Mouse (Mus musculus) regulatory T cell (primary cell): ENCODE data around the gene Car6.

ENCODE experiments used
- in situ Hi-C: fragments of 300-600 bp; cut with MboI, MseI; formaldehyde crosslinking; loops from one replicate; pipeline ENCODE4 v1.15.1; 2025; ENCODE audit warnings: high pct_unique_total_duplicates

The Car6 gene

DNA sequence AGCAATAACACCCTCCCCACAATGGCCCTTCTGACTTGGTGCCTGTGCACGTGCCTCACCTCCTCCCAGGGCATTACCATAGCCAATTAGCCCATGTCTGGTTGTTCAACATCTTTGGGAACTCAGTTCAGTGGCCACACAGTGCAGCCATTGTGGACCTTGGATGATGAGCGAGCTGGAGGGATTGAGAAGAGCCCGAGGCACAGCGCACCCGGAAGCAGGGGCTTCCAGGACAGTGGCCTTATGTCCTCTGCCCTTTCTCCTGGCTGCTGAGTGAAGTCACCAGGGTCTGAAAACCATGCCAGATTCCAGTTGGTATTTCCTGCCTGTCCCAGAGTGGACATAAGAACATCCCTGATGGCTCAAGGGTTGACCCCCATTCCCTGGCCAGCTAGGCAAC lies at the start of gene Car6:
Car6 (minus strand) TSS at position 101 of the 400 bp plus-strand sequence.
- in situ Hi-C loops, result loop anchor here (25.0 kb wide), 1 partner anchor 1889 kb away; no protein-coding TSS in a partner anchor

DNA sequence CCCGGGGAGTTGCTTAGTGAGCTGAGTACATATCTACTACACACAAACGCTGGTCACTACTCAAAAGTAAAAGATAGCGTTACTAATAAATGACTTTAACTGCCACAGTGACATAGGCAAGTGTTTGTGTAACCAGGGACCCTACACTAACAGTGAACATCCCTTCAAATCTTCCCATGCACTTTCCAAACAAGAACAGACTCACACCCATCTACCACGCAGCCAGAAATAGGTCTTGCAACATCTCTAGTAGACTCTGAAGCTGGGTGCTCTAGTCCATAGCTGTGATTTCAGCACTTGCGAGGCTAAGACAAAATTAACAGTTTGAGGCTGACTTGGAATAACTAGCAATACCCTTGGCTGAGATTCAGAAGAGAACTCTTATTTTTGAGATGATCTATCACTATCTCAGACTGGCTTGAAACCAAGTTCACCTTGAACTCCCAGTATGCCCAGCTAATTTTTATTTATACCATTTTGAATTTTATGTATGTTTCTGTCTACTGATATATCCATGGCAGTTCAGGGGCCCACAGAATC lies 48.7 kb upstream of the Car6 start:
- in situ Hi-C loops, result no loop called here

DNA sequence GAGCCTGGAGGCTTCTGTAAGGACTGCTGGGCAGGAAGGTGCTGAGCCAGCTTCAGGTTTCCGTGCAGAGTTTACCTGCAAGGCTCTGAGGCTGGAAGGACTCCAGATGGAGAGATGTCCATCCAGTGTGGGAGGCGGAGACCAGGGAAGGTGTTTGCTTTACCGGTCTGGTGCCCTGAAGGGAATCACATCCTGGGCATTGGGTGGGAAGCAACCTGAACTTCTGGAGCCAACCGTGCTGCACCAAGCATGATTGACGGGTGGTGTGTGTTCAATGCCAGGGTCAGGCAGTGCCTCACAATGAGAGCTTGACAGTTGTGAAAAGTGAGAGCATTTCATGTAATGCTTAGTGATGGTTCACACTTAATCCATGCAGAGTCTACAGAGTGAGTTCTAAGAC lies 47.8 kb upstream of the Car6 start:
- in situ Hi-C loops, result no loop called here

DNA sequence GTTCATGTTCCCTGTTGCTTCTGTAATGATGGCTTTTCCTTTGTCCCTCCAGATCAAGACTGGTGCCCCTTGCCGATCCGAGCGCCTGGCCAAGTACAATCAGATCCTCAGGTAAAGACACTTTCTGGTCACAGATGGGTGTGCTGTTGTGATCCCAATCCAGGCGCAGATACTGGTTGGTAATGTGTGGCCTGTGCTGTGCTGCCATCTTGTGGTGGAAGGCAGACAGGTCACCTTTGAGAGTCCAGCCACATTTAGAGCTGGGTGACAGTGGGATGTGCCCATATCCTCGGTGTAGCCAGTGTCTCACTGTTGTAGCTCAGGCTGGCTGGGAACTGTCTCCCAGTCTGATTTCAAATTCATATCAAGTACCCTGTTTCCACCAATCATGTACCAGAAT lies 46.9 kb upstream of the Car6 start:
- in situ Hi-C loops, result no loop called here

DNA sequence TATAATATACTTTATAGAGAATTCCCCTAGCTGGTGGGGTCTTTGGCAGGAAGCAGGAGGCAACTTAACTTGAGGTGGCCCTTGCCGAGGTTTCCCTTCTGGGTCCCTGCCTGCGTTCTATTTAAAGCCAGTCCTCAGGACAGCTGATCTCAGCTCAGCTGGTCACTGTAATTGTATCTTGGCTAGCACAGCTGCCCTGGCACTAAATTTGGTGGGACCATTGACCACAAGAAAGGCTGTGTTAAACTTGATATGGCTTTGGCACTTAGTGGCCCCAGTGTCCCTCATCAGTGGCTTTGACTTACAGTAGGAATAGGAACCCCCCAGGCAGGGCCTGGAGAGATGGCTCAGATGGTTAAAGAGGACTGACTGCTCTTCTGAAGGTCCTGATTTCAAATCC lies 44.7 kb upstream of the Car6 start:
- in situ Hi-C loops, result no loop called here

DNA sequence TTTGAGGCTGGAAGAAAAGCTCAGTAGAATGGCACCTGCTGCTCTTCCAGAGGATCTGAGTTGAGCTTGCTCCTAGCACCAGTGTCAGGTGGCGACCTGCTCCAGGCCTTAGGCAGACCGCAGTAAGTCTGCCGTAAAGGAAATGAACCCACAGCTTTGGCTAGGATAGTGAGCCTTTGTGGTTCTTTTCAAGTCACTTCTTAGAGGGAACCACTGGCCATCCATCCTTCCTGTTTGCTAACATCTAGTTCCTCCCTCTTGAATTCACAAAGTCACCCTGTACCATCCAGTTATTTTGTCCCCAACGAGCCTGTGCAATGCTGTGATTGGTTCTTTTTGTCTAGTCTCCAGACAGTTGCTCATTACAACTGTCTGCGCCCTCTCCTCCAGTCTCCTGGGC lies 41.6 kb upstream of the Car6 start:
- in situ Hi-C loops, result no loop called here

DNA sequence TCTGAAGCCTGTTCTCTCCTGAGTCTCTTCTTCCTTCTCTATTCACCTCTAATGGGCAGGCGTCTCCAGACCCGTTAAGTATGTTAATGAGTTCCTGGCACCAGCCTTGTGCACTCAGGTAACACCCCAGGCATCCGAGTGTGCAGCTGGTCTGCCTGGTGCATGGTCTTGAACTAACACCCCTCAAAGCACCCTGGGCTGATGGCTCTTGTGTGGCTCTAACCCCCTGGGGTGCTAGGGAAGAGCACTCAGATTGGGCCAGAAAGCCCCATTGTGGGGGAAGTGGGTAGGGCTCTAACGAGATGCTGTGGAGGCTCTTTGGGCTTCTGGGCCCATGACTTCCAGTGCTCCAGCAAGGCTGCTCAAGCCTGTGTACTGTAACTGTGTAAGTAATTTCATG lies 40.6 kb upstream of the Car6 start:
- in situ Hi-C loops, result no loop called here

DNA sequence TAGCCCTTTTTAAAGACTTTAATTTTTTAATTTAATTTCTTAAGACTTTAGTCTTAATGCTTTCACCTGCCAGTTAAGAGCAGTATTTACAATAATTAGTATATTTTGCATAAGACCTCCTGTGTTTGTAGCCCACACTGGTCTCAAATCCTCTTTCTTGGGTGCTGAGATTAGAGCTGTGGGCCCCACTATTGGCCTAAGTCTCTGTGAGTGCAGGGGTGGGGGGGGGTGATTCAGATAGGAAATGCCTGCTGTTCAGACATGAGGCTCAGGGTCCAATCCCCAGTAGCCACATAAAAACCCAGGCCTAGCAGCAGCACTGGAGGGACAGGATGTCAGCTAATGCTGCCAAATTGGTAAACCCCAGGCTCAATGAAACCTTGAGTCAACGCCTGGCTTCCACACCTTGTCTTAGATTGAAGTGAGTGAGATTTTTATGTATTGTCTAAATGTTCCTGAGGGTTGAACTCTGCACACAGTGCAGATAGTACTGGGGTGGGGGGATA lies 39.3 kb upstream of the Car6 start:
- in situ Hi-C loops, result no loop called here

DNA sequence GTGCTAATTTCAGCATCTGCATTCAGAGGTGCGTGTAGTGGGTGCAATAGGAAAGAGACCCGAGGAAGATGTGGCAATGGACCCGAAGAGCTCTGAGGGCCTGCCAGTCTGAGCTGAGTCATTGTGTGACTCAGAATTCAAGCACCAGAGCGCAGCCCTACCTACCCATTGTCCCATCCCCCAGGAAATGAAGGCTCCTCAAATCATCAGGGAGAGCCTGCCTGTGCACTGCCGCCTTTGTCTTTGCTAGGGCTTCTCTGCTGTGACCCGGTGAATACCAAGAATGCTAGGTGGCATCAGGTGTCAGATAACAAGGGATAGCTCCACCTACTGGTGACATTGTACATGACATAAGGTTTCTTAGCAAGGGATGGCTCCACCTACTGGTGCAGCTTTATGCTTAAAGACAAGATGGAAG lies 38.8 kb upstream of the Car6 start:
- in situ Hi-C loops, result no loop called here

DNA sequence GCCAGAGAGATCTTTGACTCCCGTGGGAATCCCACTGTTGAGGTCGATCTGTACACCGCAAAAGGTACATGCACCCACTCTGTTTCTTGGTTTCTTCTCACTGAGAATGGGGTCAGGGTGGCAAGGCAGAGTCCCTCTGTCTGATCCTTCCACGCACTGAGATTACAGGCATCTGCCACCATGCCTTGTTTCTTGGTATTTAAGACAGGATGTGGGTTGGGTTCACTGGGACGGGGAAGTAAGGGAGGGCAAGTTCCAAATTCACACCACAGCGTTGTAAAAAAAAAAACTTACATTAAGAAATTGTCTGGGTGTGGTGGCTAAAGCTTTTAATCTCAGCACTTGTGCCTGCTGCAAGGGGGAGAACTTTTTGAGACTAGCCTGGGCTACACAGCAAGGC lies 38.4 kb upstream of the Car6 start:
- in situ Hi-C loops, result no loop called here

DNA sequence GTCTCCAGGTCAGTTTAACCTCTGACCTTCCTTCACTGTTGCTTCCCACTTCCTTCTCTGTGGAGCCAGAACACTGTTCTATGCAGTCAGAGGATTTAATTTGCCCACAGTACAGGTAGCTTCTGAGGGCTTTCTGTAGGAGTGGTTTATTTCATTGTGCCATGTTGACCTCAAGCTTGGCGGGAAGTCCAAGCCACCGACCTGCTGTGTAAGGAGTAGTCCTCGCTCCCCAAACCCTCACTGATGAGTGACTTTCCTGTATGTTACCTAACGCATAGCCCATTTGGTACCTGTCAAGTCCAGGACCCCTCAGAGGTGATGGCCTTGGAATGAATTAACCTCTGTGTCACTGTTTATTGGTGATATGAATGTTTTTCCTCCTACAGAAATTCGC lies 38.0 kb upstream of the Car6 start:
- in situ Hi-C loops, result no loop called here

DNA sequence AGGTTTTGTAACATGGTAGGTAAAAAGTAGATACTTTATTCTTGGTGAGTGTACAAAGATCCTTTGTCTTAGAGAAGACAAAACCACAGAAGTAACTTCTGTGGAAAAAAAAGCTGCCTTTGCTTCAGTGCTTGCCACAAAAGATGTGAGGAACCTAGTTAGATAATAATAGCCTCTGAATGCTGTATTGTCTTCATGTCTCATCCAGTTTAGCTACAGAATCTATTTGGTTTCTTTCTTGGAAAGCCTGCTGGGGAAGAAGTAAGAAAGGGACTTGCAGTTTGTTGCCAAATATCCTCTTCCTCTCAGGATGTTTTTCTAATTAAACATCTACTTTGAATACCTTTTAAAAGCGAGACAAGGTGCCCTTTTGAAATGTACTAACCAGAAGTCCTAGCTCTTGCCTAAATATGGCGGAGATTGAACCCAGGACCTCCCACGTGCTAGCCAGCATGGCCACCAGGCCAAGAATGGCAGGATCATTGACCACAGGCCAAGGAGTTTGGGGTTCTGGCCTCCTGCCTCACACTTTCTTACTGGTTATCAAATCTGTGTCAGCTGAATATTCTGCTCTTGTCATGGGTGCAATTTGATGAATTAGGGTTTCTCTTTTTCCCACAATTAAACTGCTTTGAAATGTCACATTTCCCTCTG lies 37.4 kb upstream of the Car6 start:
- in situ Hi-C loops, result no loop called here

DNA sequence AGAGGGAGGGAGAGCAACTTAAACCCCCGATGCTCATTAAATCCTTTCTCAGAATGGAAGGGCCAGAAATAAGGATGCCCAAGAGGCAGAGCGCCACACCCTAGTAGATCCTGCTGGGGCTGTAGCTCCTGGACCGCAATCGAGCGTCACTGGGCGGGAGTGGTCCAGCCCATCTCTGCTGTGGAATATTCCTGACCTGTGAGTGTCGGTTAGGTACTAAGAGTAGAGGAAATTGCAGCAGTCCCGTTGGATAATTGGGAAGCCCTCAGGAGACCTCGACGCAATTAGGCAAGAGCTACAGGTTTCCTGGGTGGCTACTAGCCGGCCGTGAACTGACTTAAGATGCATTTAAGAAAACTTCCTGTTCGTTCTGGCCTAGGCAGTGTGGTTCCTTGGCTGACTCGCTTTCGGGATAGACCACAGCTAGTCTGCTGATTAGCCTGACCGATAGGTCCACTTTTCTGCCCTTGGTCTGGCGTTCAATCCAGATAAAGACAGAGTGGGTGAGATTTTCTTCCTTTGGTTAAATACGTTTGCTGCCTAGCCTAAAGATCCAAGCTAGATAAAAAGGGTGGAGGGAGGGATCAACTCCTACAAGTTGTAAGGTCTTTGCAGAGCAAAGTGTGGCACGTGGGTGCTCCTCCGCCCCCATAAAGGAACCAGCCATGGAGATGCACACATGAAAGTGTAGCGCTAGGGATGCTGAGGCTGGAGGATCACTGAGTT lies 36.7 kb upstream of the Car6 start:
- in situ Hi-C loops, result no loop called here

DNA sequence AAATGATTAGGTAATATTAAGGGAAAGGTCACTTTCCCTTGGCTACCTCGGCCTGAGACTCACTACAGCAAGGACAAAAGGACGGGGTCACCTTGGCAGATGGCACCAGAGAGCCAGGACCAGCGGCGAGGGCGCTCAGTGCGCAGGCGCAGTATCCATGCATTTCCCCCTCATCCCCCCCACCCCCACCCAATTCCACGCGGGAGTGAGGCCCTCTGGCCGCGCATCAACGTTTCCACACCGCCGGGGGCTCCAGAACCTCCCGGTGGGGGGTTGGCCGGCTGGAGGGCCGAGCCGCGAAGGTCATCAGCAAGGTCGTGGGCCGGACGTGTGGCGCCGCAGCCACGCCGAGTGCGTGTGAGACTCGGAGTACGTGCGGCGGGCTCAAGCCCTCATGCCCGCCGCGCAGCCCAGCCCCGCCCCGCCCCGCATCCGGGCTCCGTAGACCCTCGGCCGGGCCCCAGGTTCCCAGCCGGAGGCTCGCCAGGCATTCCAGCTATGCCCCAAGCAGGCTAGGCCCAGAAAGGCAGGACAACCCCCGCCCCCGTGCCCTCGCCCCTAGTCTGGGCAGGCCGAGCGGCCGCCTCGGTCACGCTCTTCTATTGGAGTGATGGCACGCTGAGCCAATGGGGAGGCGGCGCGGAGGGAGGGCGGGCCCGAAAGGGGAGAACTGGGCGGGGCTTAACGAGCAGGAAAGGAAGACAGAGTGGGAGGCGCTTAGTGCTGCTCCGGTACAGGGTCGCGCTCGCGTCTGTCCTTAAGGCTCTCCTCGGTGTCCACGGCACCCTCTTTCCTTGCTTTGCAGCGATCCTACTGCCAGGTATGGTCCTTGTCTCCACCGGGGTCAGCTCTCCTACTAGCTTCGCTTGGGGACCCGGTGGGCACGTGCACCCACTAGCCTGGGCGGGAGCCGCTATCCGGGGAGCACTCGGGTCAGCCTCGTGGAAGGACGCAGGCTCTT lies 35.7 kb upstream of the Car6 start, which contains the start of gene Eno1:
Eno1 (plus strand) TSS at position 201 of the 961 bp plus-strand sequence.
- in situ Hi-C loops, result no loop called here

DNA sequence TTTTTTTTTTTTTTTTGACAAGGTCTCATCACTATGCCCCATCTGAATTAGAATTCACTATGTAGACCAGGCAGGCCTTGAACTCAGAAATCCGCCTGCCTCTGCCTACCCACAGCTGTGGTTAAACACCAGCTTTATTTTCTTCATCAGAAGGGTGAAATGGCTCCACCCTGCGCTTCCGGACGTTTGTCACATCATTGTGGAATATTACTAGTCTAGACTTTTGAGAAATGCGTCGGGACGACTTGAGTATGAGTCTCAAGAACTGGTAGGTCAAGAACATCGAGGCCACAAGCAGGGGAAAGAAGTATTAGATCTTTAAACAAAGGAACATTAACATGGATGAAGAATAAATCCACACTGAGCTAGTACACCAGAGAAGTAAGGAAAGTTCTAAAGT lies 34.9 kb upstream of the Car6 start:
- in situ Hi-C loops, result no loop called here

DNA sequence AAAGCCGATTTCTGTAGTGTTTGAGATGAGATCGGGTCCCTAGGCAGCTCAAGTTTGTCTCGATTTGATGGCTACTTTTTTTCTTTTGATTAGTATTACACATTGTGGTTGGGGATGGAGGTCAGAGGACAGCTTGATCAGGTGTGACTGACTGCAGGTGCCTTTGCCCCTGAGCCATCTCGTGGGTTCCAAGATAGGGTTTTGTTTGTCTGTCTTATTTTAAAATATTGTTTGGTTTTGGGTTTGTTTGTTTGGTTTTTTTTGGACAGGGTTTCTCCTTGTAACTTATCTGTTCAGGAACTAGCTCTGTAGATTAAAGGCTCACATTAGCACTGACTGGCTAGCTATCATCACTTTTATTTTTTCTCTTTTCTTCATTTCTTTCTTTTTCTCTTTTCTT lies 34.5 kb upstream of the Car6 start:
- in situ Hi-C loops, result no loop called here

DNA sequence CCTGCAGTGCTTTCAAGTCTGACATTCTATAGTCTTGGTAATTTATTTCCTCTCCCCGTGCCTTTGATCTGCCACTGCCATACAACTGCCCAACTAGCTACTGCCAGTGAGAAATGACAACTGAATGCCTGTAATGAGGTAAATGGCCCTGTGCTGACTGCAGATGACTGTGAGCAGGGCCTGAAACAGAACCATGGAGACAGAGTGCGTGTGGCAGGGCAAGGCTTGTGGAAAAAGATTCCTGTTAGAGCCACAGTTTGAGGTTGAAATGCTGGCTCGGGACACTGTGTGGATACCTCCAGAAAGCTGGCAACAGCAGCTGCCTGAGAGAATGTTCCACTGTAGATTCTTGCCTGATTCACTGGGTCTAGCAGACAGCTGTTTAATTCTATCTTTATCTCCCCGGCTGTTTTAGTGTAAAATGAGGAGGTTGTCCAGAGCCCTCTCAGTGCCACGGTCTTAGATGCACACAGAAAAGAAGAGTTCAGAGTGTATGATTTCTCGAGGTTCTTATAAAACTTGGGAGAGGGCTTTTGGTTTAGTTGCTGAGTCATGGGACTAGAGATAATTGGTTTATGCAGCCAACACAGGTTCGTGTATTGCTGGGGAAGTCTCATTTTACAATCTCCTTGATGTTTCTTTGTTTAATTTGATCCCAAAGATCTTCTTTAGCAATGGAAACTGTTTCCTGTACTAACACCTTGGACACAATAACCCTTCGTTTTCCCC lies 33.6 kb upstream of the Car6 start:
- in situ Hi-C loops, result no loop called here

DNA sequence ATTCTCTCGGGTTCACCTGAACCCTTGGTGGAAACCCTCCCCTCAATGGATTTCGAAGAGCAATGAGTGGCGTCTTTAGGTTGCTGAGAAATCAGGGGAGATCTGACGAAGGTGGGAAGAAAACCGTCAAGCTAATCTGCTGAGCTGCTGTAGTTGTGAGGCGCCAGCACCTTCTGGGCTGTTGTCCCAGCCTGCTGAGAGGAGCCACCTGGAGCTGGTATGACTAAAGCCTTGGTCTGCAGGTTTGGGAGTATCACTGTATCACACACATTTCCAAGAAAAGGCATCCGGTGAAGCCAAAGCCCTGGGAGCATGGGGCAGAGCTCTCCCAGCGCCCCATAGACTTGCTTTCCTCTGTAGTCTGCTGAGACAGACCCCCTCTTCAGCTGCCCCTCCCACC lies 30.7 kb upstream of the Car6 start:
- in situ Hi-C loops, result no loop called here

DNA sequence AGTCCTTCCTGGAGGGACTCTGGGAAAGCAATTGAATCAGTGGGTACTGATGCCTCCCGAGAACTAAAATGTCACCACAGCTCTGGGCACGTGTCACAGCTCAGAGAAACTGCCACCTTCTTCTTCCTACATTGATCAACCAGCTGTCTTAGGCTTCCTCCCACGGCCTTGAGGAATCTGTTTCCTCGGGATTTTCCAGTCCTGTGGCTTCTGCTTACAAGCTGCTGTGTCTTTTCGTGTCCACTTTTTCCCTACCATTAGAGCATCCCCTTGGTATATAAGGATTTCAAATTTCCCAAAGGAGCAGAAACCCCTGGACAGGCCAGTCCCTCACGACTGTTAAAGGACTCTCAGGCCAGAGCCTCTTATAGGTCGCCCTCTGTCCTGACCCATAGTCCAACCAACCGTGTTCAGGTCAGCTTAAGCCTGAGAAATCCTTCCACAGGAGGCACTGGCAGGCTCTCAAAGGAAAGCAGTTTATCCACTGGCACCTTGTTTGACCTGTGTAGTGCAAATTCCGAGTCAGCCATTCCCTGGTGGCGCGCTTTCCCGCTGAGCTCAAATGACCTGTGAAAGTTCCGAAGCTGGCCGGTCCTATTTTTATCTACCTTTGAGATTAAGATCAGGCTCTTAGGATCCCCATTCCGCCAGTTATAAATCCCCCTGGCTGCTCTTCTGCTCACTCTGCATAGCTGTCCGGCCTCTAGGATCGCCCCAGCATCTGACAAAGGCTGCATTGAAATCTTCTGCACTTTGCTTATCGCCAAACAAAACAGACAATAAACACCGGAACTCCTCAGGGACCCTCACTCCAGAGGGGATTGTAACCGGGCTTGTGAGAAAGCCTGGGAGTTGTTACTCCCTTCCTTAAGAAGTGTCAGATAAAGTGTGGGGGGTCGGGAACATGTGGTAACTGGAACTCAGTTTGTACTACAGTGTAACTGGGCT lies 29.6 kb upstream of the Car6 start:
- in situ Hi-C loops, result no loop called here
